Mouse (Mus musculus) brain, embryonic 14.5 days (tissue): ENCODE data around the gene Entr1.

ENCODE experiments used
- CTCF ChIP-seq: fragments of 200-500 bp; IDR thresholded peaks from 2 replicates; pipeline ENCODE4 v1.5.1; 2012; ENCODE audit warnings: inconsistent platforms, mild to moderate bottlenecking, moderate library complexity, borderline replicate concordance; ENCODE audit not compliant: insufficient read depth, insufficient read length; ENCODE audit errors: extremely low read depth
- POLR2A ChIP-seq: fragments of 200-500 bp; IDR thresholded peaks from 2 replicates; pipeline ENCODE4 v1.6.1; 2012; ENCODE audit warnings: mild to moderate bottlenecking, inconsistent platforms, borderline replicate concordance; ENCODE audit not compliant: poor library complexity, insufficient read depth, insufficient read length, severe bottlenecking; ENCODE audit errors: extremely low read depth

GRCm38 (mm10) chr2:26342609-26343490 lies 46.3 kb downstream of the Entr1 start:
- no peak for TF ChIP-seq POLR2A
- no peak for TF ChIP-seq CTCF
